Mouse (Mus musculus): Measurements from ENCODE around the gene Cog3.

The Cog3 gene

GRCm38 (mm10) chr14:75697928-75698327 is 56.4 kb downstream of the Cog3 start:
- DNase-seq (ENCODE audit: low spot score in 2 of 2) = no peak

- DNase-seq (ENCODE audit: low spot score in 2 of 2) = no peak
Observed at GRCm38 (mm10) chr14:75696096-75696495, 58.2 kb downstream of the Cog3 start.

GRCm38 (mm10) chr14:75690428-75690827 is 63.9 kb downstream of the Cog3 start:
- no peak for DNase-seq (ENCODE audit: low spot score in 2 of 2)

GRCm38 (mm10) chr14:75676316-75676715 is 78.0 kb downstream of the Cog3 start:
- no peak for DNase-seq (ENCODE audit: low spot score in 2 of 2)

- DNase-seq (ENCODE audit: low spot score in 2 of 2) = no peak
Observed at GRCm38 (mm10) chr14:75669085-75669645, 85.2 kb downstream of the Cog3 start.

- no peak for DNase-seq (ENCODE audit: low spot score in 2 of 2)
Observed at GRCm38 (mm10) chr14:75665430-75666180, 88.7 kb downstream of the Cog3 start.

GRCm38 (mm10) chr14:75661548-75661947 is 92.8 kb downstream of the Cog3 start:
- DNase-seq (ENCODE audit: low spot score in 2 of 2) = no peak

- peak in 1 of 2 experiments; percentile 15 for DNase-seq (ENCODE audit: low spot score in 2 of 2)
Observed at GRCm38 (mm10) chr14:75660936-75661335, 93.4 kb downstream of the Cog3 start.

Data from frontal cortex, postnatal 36 days (tissue).